Mouse (Mus musculus) B cell, adult 2 months (primary cell): Measurements from ENCODE around the gene Psme4.

Experiments used
- DNase-seq, 2 experiments: peaks; one replicate each; pipeline ENCODE4 v3.0.0; 2022

Gene Psme4

DNA sequence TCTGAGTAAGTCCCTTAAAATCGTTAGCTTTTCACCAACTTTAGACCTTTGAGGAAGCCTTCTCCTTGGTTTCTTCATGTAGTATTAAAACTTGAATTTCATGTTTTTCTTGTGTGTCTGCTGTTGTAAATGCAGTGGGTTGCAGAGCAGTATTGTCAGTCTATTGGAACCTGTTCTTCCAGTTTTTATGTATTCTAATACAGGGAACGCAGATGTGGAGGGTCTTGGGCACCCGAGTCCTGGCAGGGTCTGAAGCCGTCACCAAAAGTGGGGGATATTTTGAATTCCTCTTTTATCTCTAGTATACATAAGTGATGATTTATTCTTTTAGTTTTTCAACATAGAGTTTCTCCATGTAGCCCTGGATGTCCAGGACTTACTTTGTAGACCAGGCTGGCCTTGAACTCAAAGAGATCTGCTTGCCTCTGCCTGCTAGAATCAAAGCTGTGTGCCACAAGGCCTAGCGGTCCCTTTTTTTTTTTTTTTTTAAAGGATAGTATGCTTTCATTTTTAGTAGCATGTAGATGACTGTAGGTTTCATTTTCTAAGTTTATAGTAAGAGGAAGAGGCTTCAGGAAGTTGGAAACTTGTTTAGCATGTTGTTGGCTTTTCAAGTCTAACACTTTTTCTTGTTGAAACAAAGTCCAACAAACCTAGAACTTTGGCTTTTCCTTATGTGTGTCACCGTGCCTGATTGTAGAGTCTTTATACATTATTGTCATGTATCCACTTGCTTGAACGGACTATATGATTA is 14.9 kb downstream of the Psme4 start:
- peak in 1 of 2 experiments; percentile 16 for DNase-seq

DNA sequence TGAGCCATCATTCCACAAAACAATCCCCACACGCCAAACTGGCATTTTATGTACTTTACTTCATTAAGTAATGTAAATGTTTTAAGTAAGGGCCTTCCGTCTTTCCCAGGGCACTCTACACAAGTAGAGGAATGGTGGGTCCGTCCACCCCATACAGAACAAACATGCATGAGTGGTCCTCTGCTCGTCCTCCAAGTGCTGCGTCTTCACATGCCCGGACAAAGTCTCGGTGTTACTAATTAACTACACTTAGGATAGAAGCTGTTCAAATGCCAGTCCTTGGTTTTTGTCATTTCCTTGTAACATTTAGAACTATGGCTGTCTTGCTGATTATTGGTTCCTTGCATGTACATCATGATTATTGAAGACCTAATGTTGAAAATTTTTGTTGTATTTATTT is 21.2 kb downstream of the Psme4 start:
- no peak for DNase-seq

GRCm38 (mm10) chr11:30793753-30794152 is 22.2 kb downstream of the Psme4 start:
- no peak for DNase-seq

GRCm38 (mm10) chr11:30797236-30797635 is 25.7 kb downstream of the Psme4 start:
- DNase-seq, result no peak

DNA sequence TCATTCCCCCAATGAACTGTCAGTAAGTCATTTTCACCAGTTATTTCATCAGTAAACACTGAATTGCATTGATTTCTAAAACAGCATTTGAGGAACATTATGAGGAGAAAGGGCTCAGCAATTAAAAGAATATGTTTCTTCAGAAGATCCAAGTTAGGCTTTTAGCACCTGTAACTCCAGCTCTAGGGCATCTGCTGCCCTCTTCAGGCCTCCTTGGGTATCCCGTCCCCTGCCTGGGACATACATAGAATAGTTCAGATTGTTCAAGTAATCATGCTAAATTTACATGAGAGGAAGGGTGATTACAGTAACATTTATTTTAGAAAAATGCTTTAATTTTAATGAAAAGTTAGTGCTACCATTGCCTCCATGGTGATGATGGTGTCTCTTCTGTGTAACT is 28.0 kb downstream of the Psme4 start:
- DNase-seq, result peak; percentile 73 to 76

- DNase-seq, result no peak
Measured at GRCm38 (mm10) chr11:30800091-30800490, 28.6 kb downstream of the Psme4 start.

GRCm38 (mm10) chr11:30802421-30802820 is 30.9 kb downstream of the Psme4 start:
- no peak for DNase-seq

- DNase-seq, result no peak
Measured at GRCm38 (mm10) chr11:30821116-30821515, 49.6 kb downstream of the Psme4 start.

- DNase-seq, result no peak
Measured at GRCm38 (mm10) chr11:30838793-30839192, 67.3 kb downstream of the Psme4 start.

DNA sequence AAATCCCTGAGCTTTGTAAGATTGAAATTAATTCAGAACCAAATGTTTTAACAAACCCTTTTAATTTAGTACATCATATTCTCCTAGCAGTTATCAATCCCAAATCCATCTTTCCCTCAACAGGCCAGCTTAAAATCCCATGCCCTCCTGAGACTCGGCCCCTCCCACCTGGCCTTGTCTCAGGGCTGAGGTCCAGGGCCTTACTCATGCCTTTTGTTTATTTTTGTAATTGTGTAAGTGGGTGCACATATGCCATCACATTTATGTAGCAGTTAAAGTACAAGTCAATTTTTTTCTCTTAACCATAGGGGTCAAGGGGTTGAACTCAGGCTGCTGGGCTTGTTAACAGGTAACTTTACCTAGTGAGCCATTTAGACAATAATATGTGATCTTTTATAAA is 72.8 kb downstream of the Psme4 start:
- no peak for DNase-seq

DNA sequence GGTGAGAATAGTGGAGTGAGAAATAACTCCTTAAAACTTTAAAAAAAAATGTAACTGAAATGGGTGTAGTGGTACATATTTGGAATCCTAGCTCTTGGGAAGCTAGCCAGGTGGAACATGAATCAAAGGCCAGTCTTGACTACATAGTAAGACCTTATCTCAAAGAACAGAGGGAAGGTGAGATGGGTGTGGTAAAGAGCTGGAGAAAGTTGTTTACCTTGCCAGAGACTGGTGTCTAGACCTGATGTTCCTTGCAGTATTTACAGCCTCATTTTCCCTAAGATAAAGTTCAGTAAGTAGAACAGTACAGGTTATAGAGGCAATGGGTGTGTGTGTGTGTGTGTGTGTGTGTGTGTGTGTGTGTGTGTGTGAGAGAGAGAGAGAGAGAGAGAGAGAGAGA is 100.9 kb downstream of the Psme4 start:
- no peak for DNase-seq

DNA sequence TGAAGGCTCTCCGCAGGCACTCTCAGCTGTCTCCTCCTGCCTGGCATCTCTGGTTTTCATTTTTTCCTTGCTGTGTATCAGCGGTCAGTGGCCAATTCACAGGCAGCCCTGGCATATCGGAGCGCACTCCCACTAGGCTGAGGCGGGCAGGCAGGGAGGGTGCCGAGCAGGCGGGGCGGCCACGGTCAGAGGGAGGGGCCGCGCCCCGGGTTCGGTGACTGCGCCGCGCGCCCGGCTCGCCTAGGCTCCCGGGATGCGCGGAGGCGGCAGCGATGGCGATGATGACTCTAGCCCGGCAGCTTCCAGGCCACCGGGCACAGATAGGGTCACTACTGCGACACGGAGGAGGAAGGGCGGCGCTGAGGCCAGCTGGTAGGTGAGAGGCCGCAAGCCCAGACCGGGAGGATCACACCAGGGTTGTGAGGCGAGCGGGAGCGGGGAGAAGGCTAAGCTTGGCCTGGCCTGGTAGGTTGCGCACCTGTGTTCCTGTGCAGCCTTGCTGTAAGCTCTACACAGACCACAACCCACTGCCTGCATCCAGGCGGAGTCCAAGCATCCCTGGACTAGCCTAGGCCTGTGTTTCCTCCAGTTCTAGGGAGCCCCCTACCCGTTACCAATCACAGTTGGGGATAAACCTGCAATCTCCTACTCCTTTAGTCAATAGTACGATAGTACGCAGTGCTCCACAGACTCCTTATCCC is 113.8 kb downstream of the Psme4 start, which contains the start of the genes Gpr75 and Asb3:
Gpr75 (plus strand) TSS at position 188 of the 701 bp plus-strand sequence.
Asb3 (plus strand) TSS at position 246 of the 701 bp plus-strand sequence.
- DNase-seq, result peak in 1 of 2 experiments; percentile 2

DNA sequence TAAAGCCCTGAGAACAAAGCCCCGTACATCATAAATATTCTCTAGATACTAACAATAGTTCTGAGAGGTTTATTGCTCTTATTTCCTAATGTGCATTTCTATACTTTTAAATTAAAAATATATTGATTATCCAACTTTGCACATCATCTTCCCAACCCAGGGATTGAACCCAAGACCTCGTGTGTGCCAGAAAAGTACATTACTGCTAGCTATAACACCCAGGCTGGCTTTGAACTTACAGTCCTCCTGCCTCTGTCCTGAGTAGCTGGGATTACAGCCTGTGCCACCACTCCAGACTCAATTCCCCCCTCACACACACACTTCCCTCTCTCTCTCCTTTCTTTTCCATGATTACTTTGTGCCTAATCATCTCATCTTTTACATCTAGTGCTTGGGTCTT is 116.6 kb downstream of the Psme4 start:
- DNase-seq, result no peak

DNA sequence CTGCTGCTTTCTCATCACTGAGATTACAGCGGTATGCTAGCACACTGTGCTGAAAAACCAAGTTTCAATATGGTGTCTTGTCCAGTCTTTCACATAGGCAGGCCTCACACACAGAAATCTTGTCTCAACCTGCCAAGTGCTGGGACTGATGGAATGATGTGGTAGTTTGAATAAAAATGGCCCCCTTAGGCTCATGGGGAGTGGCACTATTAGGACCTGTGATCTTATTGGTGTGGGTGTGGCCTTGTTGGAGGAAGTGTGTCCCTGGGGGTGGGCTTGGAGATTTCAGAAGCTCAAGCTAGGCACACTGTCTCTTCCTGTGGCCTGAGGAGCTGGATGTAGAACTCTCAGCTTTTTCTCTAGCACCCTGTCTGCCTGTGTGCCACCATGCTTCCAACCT is 124.7 kb downstream of the Psme4 start:
- DNase-seq, result no peak

DNA sequence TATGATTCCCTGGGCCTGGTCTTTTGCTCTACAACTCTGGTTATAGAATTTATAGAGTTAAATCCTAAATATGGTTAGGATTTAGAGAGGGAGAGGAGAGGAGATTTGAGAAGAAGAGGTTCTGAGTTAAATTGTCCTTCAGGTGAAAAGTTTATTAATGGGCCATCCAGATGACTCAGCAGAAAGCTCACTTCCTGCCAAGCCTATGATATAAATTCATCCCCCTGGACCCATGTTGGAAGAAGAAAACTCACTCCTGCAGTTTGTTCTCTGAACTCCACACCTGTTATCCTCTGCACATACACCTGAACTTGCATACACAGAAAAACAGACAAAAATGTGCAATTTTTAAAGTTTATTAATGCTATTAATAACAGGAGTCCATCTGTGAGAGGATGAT is 127.8 kb downstream of the Psme4 start:
- DNase-seq, result no peak

DNA sequence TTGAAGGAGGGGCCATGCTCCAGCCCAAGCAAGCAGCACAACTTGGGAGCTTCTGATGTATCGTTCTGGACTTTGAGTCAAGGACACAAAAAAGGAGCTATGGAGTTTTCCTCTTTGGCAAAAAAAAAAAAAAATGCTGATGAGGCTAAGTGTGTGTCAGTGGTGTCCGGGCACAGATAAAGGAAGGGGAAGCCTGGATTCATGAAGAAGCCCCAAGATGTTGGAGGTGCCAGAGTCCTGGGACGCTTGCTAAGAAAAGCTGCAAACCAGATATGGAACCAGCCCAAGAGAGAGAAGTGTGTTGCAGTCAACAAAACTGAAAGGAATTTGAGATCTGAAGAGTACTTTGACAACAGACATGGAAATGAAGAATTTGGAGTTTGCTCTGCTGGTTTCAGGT is 140.8 kb downstream of the Psme4 start:
- DNase-seq, result no peak

- DNase-seq, result no peak
Measured at GRCm38 (mm10) chr11:30920641-30921040, 149.1 kb downstream of the Psme4 start.

GRCm38 (mm10) chr11:30923283-30923682 is 151.8 kb downstream of the Psme4 start:
- no peak for DNase-seq

DNA sequence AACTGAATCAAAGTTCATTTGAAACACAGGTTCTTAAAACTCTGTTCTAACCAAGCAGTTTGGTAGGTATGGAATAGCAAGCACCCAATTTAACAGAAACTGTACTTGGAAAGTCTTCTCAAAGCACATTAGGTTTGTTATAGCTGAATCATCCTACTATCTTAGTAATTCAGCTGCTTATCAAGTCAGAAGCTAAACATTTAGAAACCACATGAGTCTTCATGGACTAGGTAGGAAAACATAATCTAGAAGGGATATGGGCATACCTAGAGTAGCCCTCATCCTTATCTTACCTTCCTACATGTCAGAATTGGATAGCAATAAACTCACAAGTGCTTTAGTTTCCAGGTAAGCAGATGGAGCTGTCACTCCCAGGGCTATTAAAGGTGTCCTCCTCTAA is 156.6 kb downstream of the Psme4 start:
- DNase-seq, result no peak

DNA sequence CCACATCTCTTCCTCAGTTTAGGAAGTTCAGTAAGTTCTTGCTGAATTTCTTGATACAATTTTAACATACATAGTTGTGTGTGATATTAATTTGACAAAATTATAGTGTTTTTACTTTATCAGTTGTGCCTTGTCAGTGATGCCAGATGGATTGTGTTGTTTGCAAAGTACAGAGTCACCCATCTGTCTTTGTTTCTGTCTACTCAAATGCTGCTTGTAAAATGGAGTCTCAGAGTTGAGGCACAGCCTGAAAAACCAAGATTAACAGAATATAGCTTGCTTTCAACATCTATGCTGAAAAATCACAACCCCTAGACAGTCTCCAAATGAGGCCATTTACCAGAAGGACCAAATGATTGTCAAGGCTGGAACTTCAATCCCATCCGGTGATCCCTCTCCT is 157.0 kb downstream of the Psme4 start:
- DNase-seq, result no peak
